Mouse (Mus musculus) cerebellum, postnatal 10 days (tissue): ENCODE measurements at regions not wholly inside any gene's neighbourhood (a gene's known extent, or its start where the extent isn't known, plus 50 kb on each side); places are given as distances from the start of the nearest gene placed in this dataset.

Source experiments
- DNase-seq, 2 experiments: peaks; one replicate each; pipeline ENCODE4 v3.0.0; 2021; ENCODE audit warnings: mixed read lengths in 2 of 2

- DNase-seq = no peak
These were observed 224.6 kb downstream of the Slc16a7 start for GRCm38 (mm10) chr10:125164671-125165070.

- peak in 1 of 2 experiments; percentile 9 for DNase-seq
These were observed 228.2 kb downstream of the Slc16a7 start for GRCm38 (mm10) chr10:125161077-125161476.

- no peak for DNase-seq
These were observed 240.5 kb downstream of the Slc16a7 start for GRCm38 (mm10) chr10:125148753-125149152.

GRCm38 (mm10) chr10:125147239-125147782 is 242.0 kb downstream of the Slc16a7 start:
- no peak for DNase-seq

GRCm38 (mm10) chr10:125146365-125146764 is 242.9 kb downstream of the Slc16a7 start:
- no peak for DNase-seq

GRCm38 (mm10) chr10:125145809-125146208 is 243.5 kb downstream of the Slc16a7 start:
- DNase-seq = no peak

- DNase-seq = peak; percentile 28 to 43
These were observed 267.5 kb downstream of the Slc16a7 start for GRCm38 (mm10) chr10:125121762-125122161.

GRCm38 (mm10) chr10:125114318-125114717 is 274.9 kb downstream of the Slc16a7 start:
- peak; percentile 19 to 30 for DNase-seq

GRCm38 (mm10) chr10:125108986-125109385 is 280.3 kb downstream of the Slc16a7 start:
- no peak for DNase-seq

- no peak for DNase-seq
These were observed 304.3 kb downstream of the Slc16a7 start for GRCm38 (mm10) chr10:125084975-125085374.

- no peak for DNase-seq
These were observed 316.9 kb downstream of the Slc16a7 start for GRCm38 (mm10) chr10:125072401-125072800.

GRCm38 (mm10) chr10:125070246-125070645 is 319.0 kb downstream of the Slc16a7 start:
- DNase-seq = no peak

- DNase-seq = no peak
These were observed 350.0 kb downstream of the Slc16a7 start for GRCm38 (mm10) chr10:125039290-125039689.

GRCm38 (mm10) chr10:125035631-125036030 is 353.6 kb downstream of the Slc16a7 start:
- no peak for DNase-seq

- no peak for DNase-seq
These were observed 360.9 kb downstream of the Slc16a7 start for GRCm38 (mm10) chr10:125028347-125028746.

GRCm38 (mm10) chr10:125026851-125027250 is 362.4 kb downstream of the Slc16a7 start:
- DNase-seq = no peak
